In the genomic region with DNA sequence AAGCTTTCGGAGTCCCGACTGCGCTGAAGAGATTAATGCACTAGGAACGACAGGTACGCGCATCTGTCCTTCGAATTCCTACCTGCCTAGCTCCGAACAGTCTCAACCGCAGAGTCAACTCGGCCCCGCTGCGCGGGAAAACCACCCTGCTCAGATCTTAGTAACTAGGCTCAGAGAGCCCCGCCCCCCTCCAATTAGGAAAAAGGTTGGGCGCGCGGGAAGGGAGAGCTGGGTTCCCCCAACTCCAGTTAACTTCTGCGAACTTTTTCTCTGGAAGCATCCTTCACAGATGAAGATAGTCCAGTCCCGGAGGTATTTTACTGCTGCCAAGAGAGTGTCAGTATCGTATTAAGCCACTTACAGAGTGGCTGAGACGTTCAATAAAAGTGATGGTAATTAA, we compare ENCODE assay signal across 20 mouse cellular contexts. TPM values are rescaled to one million over a fixed set of nuclear protein-coding genes. Genes with fewer than 3 reads are reported as not detected.
DNase-seq lines count a peak whose midpoint lies in the region; ATAC-seq lines count a peak whose summit lies in the region.
"Had no signal": no experiment of that assay in that cellular context is flagged by ENCODE, and none has a peak within 500 bp of the region (broad histone marks: within the 10 kb centered on the region; RNA-seq: fewer than 3 reads in every experiment).

No protein-coding gene starts in this region.

- no peaks in the 10 kb centered on the region for H3K36me3 ChIP-seq in forebrain, embryonic 12.5 days (replicated peaks)
- H3K36me3 ChIP-seq in forebrain, embryonic 16.5 days (ENCODE audit: control insufficient read depth, insufficient read depth): no peaks in the 10 kb centered on the region
- H3K36me3 ChIP-seq in hindbrain, embryonic 16.5 days (ENCODE audit: control insufficient read depth, insufficient read depth, low read length): no peaks in the 10 kb centered on the region
- no peaks in the 10 kb centered on the region for H3K36me3 ChIP-seq in neural tube, embryonic 12.5 days
- H3K36me3 ChIP-seq: limb, embryonic 15.5 days had no signal

- H3K27ac ChIP-seq in forebrain, embryonic 12.5 days: no peak overlapping the region
- H3K27ac ChIP-seq in forebrain, embryonic 16.5 days (ENCODE audit: low read length): no peak overlapping the region
- peak overlapping the region; percentile 5; the same call in 1 of the 2 replicates for H3K27ac ChIP-seq in hindbrain, embryonic 16.5 days (ENCODE audit: low read depth, low read length)
- H3K27ac ChIP-seq in neural tube, embryonic 12.5 days: no peak overlapping the region
- H3K27ac ChIP-seq: gastrocnemius, adult 2 months; heart, adult 2 months; limb, embryonic 15.5 days; macrophage had no signal

- no peak overlapping the region for H3K9ac ChIP-seq in forebrain, embryonic 12.5 days
- H3K9ac ChIP-seq in forebrain, embryonic 16.5 days (replicated peaks; ENCODE audit: low read depth, low read length): no peak overlapping the region
- H3K9ac ChIP-seq in hindbrain, embryonic 16.5 days (ENCODE audit: low read depth, low read length): no peak overlapping the region
- peak overlapping the region; percentile 13; the same call in 1 of the 2 replicates for H3K9ac ChIP-seq in neural tube, embryonic 12.5 days
- H3K9ac ChIP-seq: limb, embryonic 15.5 days had no signal

- 2% methylated on average over 21 of the region's 21 CpGs for WGBS in forebrain, embryonic 12.5 days
- WGBS in forebrain, embryonic 16.5 days: under 1% methylated on average over 21 of the region's 21 CpGs
- WGBS in hindbrain, embryonic 16.5 days: 1% methylated on average over 21 of the region's 21 CpGs
- WGBS in neural tube, embryonic 12.5 days: under 1% methylated on average over 21 of the region's 21 CpGs

- peaks cover 95% of the 10 kb centered on the region for H3K27me3 ChIP-seq in forebrain, embryonic 12.5 days
- H3K27me3 ChIP-seq in forebrain, embryonic 16.5 days (replicated peaks; ENCODE audit: control insufficient read depth, insufficient read depth, low read length): peaks cover 75% of the 10 kb centered on the region
- peaks cover 33% of the 10 kb centered on the region for H3K27me3 ChIP-seq in hindbrain, embryonic 16.5 days (replicated peaks; ENCODE audit: control insufficient read depth, insufficient read depth, low read length)
- H3K27me3 ChIP-seq in neural tube, embryonic 12.5 days (replicated peaks): peaks cover 60% of the 10 kb centered on the region

- H3K4me1 ChIP-seq in forebrain, embryonic 12.5 days: peaks cover 64% of the 10 kb centered on the region
- peaks cover 21% of the 10 kb centered on the region for H3K4me1 ChIP-seq in forebrain, embryonic 16.5 days (replicated peaks; ENCODE audit: control insufficient read depth, insufficient read depth, low read length)
- peaks cover 17% of the 10 kb centered on the region for H3K4me1 ChIP-seq in hindbrain, embryonic 16.5 days (ENCODE audit: control insufficient read depth, insufficient read depth, low read depth, low read length)
- peaks cover 44% of the 10 kb centered on the region for H3K4me1 ChIP-seq in neural tube, embryonic 12.5 days

- no peak for ATAC-seq in forebrain, embryonic 12.5 days (ENCODE audit: low FRiP score)
- ATAC-seq in forebrain, embryonic 16.5 days: no peak
- ATAC-seq in hindbrain, embryonic 16.5 days: no peak
- ATAC-seq in neural tube, embryonic 12.5 days (ENCODE audit: low FRiP score, low read depth): no peak
- no peak for ATAC-seq in erythroid progenitor cell, adult 5-6 weeks (replicated peaks; ENCODE audit: low FRiP score, poor library complexity, severe bottlenecking)
- ATAC-seq: intestine, postnatal 0 days had no signal

- DNase-seq in embryo, embryonic 9.5 days (ENCODE audit: extremely low spot score): peak; percentile 55
- no peak for DNase-seq in frontal cortex, postnatal 10 days (ENCODE audit: low spot score in 2 of 2)
- DNase-seq in adrenal gland, postnatal 10 days: no peak
- DNase-seq: adrenal gland, postnatal 14 days; cerebellum, postnatal 36 days; gastrocnemius, adult 2 months; heart, adult 2 months; heart, postnatal 14 days; layer of hippocampus, postnatal 36 days; lung, adult 2 months; thymus, postnatal 25 days had no signal

- no peak overlapping the region for H3K4me3 ChIP-seq in forebrain, embryonic 12.5 days (replicated peaks)
- no peak overlapping the region for H3K4me3 ChIP-seq in forebrain, embryonic 16.5 days (replicated peaks; ENCODE audit: low read length)
- H3K4me3 ChIP-seq in hindbrain, embryonic 16.5 days (ENCODE audit: low read length): 0 out of 2 replicates have a peak overlapping the region, but pooled peaks have one; percentile 1
- H3K4me3 ChIP-seq in neural tube, embryonic 12.5 days: peak overlapping the region; percentile 15; the same call in 1 of the 2 replicates
- H3K4me3 ChIP-seq: gastrocnemius, adult 2 months; heart, adult 2 months; limb, embryonic 15.5 days had no signal

- no peaks in the 10 kb centered on the region for H3K9me3 ChIP-seq in forebrain, embryonic 12.5 days
- no peaks in the 10 kb centered on the region for H3K9me3 ChIP-seq in forebrain, embryonic 16.5 days (ENCODE audit: control insufficient read depth, low read length)
- no peaks in the 10 kb centered on the region for H3K9me3 ChIP-seq in hindbrain, embryonic 16.5 days (ENCODE audit: control insufficient read depth, low read length)
- H3K9me3 ChIP-seq in neural tube, embryonic 12.5 days: no peaks in the 10 kb centered on the region
- H3K9me3 ChIP-seq: limb, embryonic 15.5 days had no signal

- H3K4me2 ChIP-seq in forebrain, embryonic 12.5 days: 0 out of 2 replicates have a peak overlapping the region, but pooled peaks have one; percentile 10
- H3K4me2 ChIP-seq in forebrain, embryonic 16.5 days (ENCODE audit: low read length): no peak overlapping the region
- H3K4me2 ChIP-seq in hindbrain, embryonic 16.5 days (ENCODE audit: low read length): peak overlapping the region; percentile 8
- H3K4me2 ChIP-seq in neural tube, embryonic 12.5 days (replicated peaks): peak overlapping the region; percentile 85
- H3K4me2 ChIP-seq: limb, embryonic 15.5 days had no signal

RNA-seq across cellular contexts. Expression of gene Gbx2, which starts 2.8 kb away (rescaled TPM):
- polyA plus RNA-seq in forebrain, embryonic 12.5 days (2016; fragmentation: Nextera tagmentation; extraction: Ambion mirVana): 26.9 and 28.0 TPM in 2 replicates
- polyA plus RNA-seq in forebrain, embryonic 16.5 days (2015; fragmentation: Nextera tagmentation; extraction: Ambion mirVana): 4.1 and 8.1 TPM in 2 replicates
- 33.0 and 35.8 TPM in 2 replicates for polyA plus RNA-seq in hindbrain, embryonic 16.5 days (2015; fragmentation: Nextera tagmentation; extraction: Ambion mirVana)
- 78.5 and 91.6 TPM in 2 replicates for polyA plus RNA-seq in neural tube, embryonic 12.5 days (2016; fragmentation: Nextera tagmentation; extraction: Ambion mirVana)
- total RNA-seq in adrenal gland, postnatal 10 days (2021): not detected
- total RNA-seq in erythroid progenitor cell, adult 5-6 weeks (2015; ENCODE audit: low replicate concordance): not detected in 2 replicates
- not detected in 2 replicates for total RNA-seq in erythroid progenitor cell, adult 5-6 weeks (2017; ENCODE audit: low replicate concordance)
- total RNA-seq: adrenal gland, postnatal 14 days; heart, postnatal 14 days had no signal
- polyA plus RNA-seq: stomach, embryonic 16.5 days had no signal

Comparison
In these comparisons a context has a peak if more than half of its experiments do, and no peak if none do; other contexts are left out.
1. H3K4me3 ChIP-seq: peak in hindbrain, embryonic 16.5 days (single experiment) and neural tube, embryonic 12.5 days (single experiment); none in forebrain, embryonic 12.5 days (single experiment) and forebrain, embryonic 16.5 days (single experiment).